Mouse (Mus musculus): ENCODE results near the gene Rab7.
"Not testable (repeated sequence)": the region's sequence is repeated elsewhere in the genome, so short reads cannot be mapped to it uniquely, and the experiment has no call there.

Gene Rab7

DNA sequence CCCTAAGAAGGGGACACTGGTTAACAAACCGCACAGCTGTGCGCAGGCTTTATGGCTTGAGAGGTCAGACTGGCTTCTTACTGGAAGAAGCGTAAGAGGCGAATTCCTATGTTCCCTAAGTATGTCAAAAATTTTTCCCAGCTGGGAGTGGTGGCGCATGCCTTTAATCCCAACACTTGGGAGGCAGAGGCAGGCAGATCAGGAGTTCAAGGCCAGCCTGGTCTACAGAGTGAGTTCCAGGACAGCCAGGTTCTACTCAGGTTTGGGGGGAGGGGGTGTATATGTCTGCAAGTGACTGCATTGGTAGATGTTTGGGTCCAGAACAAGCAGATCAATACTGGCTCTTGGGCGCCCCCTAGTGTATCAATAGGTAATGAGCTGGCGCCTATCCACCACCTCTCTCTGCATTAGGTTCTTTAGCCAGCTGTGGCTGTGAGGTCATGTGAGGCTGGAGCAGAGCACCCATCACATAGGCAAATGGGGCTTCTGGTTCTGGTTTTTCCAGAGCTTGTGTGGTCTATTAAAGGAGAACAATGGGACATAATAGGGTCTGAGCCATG lies 47.3 kb downstream of the Rab7 start:
- peak; percentile 90 for DNase-seq

- DNase-seq: no peak
Measured at GRCm38 (mm10) chr6:87996606-87997005, 48.5 kb downstream of the Rab7 start.

DNA sequence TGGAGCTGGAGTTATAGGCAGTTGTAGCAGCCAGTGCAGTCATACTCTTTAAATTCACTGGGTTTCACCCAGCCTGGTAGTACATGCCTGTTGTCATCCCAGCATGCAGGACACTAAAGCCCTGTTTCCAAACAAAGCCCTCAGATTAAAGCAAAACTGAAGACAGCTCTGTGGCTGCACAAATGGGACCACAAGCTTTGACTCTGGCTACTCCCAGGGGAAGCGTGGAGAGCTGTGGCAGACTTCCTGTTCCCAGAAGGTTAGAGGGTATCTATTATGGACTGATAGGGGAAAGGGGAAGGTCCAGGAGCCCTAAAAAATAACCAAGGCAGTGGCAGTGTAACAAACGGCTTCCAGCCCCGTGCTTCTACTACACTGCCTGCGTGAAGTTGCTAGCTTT lies 49.6 kb downstream of the Rab7 start:
- DNase-seq: no peak

DNA sequence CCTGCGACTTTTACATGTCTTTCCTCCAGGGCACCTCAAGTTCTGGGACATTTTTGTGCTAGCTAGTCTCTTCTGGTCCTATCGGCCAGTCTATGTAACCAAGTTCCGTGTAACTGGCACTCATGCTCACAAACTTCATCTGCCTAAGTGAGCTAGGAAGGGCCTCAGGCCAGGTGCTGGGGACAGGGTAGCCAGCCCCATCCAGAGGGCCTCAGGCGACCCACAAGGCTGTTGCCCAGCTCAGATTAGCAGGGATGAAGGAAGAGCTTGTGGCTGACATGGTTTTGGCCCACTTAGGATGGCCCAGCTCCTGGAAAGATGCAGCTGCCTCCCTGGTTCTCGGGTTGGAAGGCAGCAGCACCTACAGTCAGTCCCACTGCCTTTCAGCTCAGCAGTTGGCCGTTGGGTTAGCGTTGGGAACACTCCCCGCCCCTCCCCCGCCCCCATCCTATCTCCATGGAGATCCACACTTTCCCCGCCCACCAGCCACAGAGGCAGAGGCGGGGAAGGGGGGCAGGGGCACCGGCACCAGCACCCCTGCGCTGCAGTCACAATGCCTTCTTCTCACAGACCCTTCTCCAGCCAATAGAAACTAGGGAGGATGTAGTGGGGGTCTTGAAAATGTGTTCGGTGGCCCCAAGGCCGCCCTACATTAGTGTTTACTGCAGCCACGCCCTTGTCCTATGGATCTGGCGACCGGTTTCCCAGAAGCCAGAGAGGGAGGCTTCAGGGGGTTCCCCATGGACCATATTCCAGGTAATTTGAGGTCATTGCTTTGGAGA lies 51.1 kb downstream of the Rab7 start:
- DNase-seq: no peak

DNA sequence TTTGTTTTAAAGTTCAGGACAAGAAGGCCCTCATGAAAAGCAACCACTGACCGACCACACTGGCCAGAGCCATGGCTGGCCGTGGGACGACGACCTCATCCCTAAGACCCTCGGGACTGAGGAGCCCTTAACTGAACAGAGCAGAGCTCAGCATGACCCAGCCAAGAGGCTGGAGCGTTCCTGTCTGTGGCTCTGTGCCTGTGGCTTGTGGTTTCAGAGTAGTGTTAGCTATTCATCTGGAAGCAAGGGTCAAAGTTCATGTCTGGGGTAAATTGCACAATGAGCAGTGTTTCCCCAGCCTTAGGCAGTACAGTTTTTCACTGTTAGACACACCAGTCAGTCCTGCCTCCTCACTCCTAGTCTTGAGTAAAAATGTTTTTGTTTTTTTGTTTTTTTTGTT lies 52.3 kb downstream of the Rab7 start:
- peak; percentile 85 for DNase-seq

DNA sequence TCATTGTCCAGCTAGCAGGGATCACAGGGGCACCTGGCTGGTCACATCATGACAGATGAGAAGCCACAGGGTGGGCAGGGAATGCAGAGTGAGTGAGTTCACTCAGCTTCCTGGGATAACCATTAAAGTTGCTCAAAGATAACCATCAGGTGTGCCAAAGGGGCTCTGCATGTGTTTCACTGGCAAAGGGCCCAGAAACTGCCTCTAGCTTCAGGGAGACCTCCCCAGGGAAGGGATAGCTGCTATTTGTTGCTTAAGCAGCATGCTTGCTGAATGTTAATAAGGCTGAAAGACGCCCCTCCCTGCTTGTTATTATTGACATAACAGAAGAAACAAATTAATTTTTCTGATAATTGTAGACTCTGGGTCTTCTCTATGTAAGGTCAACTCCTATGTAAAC lies 53.2 kb downstream of the Rab7 start:
- DNase-seq: no peak

GRCm38 (mm10) chr6:87991216-87991615 lies 53.9 kb downstream of the Rab7 start:
- no peak for DNase-seq

- no peak for DNase-seq
Measured at GRCm38 (mm10) chr6:87982506-87982905, 62.6 kb downstream of the Rab7 start.

DNA sequence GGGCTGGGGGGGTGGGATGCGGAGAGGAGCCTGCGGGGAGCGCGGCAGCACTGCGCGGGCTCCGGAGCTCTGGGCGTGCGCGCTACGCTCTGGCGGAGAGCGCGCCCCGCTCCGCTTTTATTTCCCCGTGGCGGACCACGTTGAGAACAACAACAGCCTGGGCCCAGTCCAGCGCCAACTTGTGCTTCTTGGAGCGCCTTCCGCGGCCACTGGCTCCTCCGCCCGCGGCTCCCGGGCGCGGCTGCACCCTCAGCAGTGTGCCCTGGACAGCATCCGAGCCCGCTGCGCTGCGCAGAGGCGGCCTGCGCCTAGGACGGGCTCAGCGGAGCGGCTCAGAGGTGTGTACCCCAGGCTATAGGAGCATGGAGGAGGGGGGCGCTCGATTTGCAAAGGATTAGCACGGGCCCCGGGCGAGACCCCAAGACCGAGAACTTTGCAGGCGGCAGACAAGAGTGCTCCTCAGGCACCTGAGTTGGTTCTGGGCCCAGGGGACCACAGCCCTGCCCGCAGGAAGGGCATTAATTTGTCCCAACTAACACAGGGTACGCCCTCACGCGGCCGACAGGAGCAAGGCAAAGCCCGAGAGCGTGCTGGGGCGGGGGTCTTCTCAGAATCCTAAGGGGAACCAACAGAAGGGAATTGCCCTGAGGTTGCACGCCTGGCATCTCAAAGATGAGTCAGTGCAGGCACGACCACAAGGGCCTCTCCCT lies 63.4 kb downstream of the Rab7 start, which contains the start of gene H1fx:
H1fx (minus strand) TSS at position 91 of the 710 bp plus-strand sequence.
- DNase-seq: peak; percentile 59

- DNase-seq: no peak
Measured at GRCm38 (mm10) chr6:87981030-87981485, 64.0 kb downstream of the Rab7 start.

- DNase-seq: peak; percentile 65
Measured at GRCm38 (mm10) chr6:87980374-87981029, 64.6 kb downstream of the Rab7 start.

- no peak for DNase-seq
Measured at GRCm38 (mm10) chr6:87979728-87980127, 65.3 kb downstream of the Rab7 start.

DNA sequence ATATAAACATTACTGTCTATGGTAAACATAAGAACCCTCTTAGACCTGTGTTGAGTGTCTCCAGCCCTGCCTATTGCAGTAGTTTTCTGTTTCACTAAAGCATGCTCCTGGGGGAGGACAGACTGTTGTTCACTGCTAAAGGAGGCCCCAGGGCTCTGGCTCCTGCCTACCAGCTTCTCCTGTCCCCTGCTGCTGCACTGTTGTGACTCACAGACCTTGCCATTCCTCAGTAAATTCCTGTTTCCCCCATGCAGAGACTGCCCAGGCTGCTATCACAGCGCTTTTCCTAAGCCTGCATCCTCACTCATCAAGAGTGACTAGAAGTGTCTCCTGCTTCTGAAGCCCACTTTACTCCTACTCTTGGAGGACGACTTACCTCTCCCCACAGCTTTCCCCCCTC lies 75.0 kb downstream of the Rab7 start:
- no peak for DNase-seq

GRCm38 (mm10) chr6:87962457-87962856 lies 82.6 kb downstream of the Rab7 start:
- DNase-seq: not testable (repeated sequence)

Data from lung, postnatal 36 days (tissue).